Mouse (Mus musculus): ENCODE results near the gene Npy5r. TPM values are rescaled to one million over a fixed set of nuclear protein-coding genes. Genes with fewer than 3 reads are reported as not detected.

Gene Npy5r
- 0.09 and 0.17 TPM in 2 replicates for polyA plus RNA-seq (2014; fragmentation: Nextera tagmentation; extraction: Ambion mirVana)

DNA sequence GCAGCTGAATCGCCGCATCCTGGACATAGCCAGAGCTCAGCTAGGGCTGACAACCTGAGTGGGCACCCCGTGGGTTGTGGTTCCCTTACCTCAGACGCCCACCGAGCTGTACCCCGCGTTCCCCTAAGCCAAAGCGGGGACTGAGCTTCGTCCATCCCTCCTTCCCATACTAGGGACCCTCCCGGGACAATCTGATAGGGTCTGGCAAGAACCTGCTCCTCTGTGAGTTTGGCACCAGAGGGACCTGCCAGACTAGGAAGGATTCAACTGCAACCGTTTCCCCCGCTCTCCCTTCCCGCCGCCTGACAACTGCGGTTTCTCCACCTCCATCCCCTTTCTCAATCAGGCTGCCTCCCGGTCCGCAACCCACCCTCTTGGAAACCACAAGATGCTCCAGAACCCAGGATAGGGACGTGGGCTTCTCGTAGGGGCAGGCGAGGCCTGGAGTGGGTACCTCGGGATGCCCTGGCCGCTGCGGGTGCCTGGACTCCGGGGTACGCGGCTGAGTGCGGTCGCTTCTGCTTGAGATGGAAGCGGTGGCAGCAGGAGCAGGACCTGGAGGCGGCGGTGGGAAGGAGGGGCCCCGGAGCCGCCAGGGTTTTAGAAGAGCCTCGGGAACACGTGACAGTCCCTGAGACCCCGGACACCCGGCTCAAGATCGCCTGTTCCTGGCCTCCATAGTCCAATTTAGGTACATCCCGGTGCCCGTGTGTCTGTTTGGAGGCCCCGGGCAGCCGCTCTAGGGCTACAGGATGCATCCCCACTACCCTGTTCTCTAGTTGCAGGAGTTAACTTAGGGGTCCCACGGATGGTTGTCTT, at the start of gene Npy5r:
Gene Npy5r (minus strand): TSS at position 618 of the 819 bp plus-strand sequence.
- ATAC-seq (ENCODE audit: insufficient read depth): peak; percentile 80; the same call in 1 of the 2 replicates
- H3K9ac ChIP-seq: peak within 1 kb of the TSS; percentile 20
- H3K9me3 ChIP-seq (ENCODE audit: low read depth, low read length): no peaks in the 10 kb centered on the region
- H3K27ac ChIP-seq (ENCODE audit: low read depth): no peak within 1 kb of the TSS
- no peaks in the 10 kb centered on the region for H3K4me1 ChIP-seq (ENCODE audit: insufficient read depth)
- no peaks in the 10 kb centered on the region for H3K36me3 ChIP-seq (ENCODE audit: insufficient read depth)
- no peak for DNase-seq
- peak within 1 kb of the TSS; percentile 73 for H3K4me2 ChIP-seq
- 2% methylated on average over 43 of the region's 43 CpGs for WGBS
- peaks cover 13% of the 10 kb centered on the region for H3K27me3 ChIP-seq (ENCODE audit: insufficient read depth, low read length)
- H3K4me3 ChIP-seq (ENCODE audit: low read depth, low read length): peak within 1 kb of the TSS; percentile 36
- no peak for TF ChIP-seq CTCF (IDR thresholded peaks at IDR 0.05; ENCODE audit: low read depth)

- WGBS: 50% methylated on average over 5 of the region's 5 CpGs
These were observed 44.0 kb upstream of the Npy5r start for GRCm38 (mm10) chr8:66731957-66732356.

DNA sequence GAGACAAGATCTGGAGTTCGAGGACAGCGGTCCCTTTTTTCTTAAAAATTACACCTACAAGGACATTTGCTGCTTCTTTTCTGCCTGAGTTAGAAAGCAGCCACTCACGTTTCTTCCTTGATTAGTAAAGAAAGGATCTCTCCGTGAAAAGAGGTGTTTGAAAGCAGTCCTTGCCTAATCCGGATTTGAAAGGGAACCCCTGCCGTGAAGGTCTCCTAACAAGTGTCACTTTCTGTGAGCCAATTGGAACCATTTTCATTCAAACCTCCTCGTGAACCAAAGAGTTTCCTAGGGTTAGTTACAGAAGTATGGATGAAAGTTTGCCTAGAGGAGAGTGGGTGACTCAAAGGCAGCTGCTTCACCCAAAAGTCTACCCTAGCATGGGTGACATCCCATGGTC, 41.5 kb upstream of the Npy5r start:
- DNase-seq (no peak), ATAC-seq (ENCODE audit: insufficient read depth) (no peak)
- Histone ChIP-seq H3K4me2 (no peak overlapping the region), H3K27ac (ENCODE audit: low read depth) (no peak overlapping the region), H3K27me3 (ENCODE audit: insufficient read depth, low read length) (no peaks in the 10 kb centered on the region), H3K9ac (no peak overlapping the region), H3K4me3 (ENCODE audit: low read depth, low read length) (no peak overlapping the region), H3K9me3 (ENCODE audit: low read depth, low read length) (no peaks in the 10 kb centered on the region), H3K36me3 (ENCODE audit: insufficient read depth) (no peaks in the 10 kb centered on the region), H3K4me1 (ENCODE audit: insufficient read depth) (no peaks in the 10 kb centered on the region)
- WGBS: 39% methylated on average over 7 of the region's 7 CpGs
- no peak for TF ChIP-seq CTCF (IDR thresholded peaks at IDR 0.05; ENCODE audit: low read depth)

More at GRCm38 (mm10) chr8:66731957-66732356, 44.0 kb upstream of the Npy5r start:
- Histone ChIP-seq H3K4me1 (ENCODE audit: insufficient read depth) (no peaks in the 10 kb centered on the region), H3K4me3 (ENCODE audit: low read depth, low read length) (no peak overlapping the region), H3K9ac (no peak overlapping the region), H3K36me3 (ENCODE audit: insufficient read depth) (no peaks in the 10 kb centered on the region), H3K4me2 (no peak overlapping the region), H3K27me3 (ENCODE audit: insufficient read depth, low read length) (no peaks in the 10 kb centered on the region), H3K9me3 (ENCODE audit: low read depth, low read length) (no peaks in the 10 kb centered on the region), H3K27ac (ENCODE audit: low read depth) (no peak overlapping the region)
- DNase-seq (no peak), ATAC-seq (ENCODE audit: insufficient read depth) (no peak)
- TF ChIP-seq CTCF (IDR thresholded peaks at IDR 0.05; ENCODE audit: low read depth): no peak

DNA sequence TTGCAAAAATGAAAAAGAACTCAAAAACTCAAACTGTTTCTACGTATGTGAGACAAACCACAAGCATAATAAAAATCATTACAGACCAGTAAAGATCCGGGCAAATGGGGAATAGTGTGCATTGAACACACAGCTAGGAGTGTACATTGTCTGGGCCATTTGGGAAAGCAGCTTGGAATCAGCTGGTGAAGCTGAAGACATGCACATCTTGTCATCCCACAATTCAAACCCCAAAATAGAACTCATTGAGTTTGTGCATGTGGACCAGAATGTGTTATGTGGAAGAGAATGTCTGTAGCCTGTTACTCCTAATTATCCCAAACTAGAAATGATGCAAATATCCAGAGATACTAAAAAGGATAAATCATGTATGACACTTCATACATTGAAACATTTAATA, 34.9 kb upstream of the Npy5r start:
- H3K36me3 ChIP-seq (ENCODE audit: insufficient read depth): no peaks in the 10 kb centered on the region
- no peaks in the 10 kb centered on the region for H3K9me3 ChIP-seq (ENCODE audit: low read depth, low read length)
- no peak for TF ChIP-seq CTCF (IDR thresholded peaks at IDR 0.05; ENCODE audit: low read depth)
- DNase-seq (no peak), ATAC-seq (ENCODE audit: insufficient read depth) (no peak)
- no peak overlapping the region for H3K4me3 ChIP-seq (ENCODE audit: low read depth, low read length)
- H3K4me1 ChIP-seq (ENCODE audit: insufficient read depth): no peaks in the 10 kb centered on the region
- no peak overlapping the region for H3K4me2 ChIP-seq
- H3K27ac ChIP-seq (ENCODE audit: low read depth): no peak overlapping the region
- no peak overlapping the region for H3K9ac ChIP-seq
- 74% methylated on average over 2 of the region's 2 CpGs for WGBS
- no peaks in the 10 kb centered on the region for H3K27me3 ChIP-seq (ENCODE audit: insufficient read depth, low read length)

DNA sequence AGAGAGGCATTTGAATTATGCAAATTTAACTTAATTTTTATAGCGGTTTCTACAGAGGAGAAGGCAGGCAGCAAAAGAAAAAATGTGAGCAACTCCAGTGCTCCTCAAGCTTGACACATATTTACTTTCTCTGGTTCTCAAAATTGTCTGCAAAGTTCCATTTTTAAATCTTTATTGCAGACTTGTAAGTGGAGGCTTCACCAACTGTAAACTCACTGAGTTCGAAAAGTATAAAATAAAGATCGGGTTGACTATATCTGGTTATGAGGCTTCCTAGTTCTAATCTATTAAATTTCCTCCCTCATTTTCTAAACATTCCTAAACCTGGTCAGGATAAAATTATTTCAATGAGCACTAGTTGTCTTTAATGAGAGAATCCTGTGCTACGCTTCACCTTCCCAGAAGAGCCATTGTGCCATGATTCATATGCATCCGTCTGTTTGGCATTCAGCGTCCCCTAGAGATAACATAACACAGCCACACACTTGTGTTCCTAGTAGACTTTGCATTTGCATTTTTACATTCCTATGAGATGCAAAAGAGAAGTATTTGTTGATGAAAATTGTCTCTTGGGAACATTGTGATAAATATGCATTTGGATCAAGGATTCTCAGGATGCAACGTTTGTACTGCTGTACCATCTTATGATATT, 26.5 kb upstream of the Npy5r start:
- H3K36me3 ChIP-seq (ENCODE audit: insufficient read depth): no peaks in the 10 kb centered on the region
- no peak for TF ChIP-seq CTCF (IDR thresholded peaks at IDR 0.05; ENCODE audit: low read depth)

GRCm38 (mm10) chr8:66698782-66699181, 10.9 kb upstream of the Npy5r start:
- DNase-seq (peak; percentile 22), ATAC-seq (ENCODE audit: insufficient read depth) (peak; percentile 33; the same call in 1 of the 2 replicates)
- Histone ChIP-seq H3K9ac (no peak overlapping the region), H3K4me3 (ENCODE audit: low read depth, low read length) (peak overlapping the region; percentile 29; the same call in 1 of the 2 replicates), H3K4me2 (peak overlapping the region; percentile 57), H3K27me3 (ENCODE audit: insufficient read depth, low read length) (peaks cover 19% of the 10 kb centered on the region), H3K27ac (ENCODE audit: low read depth) (no peak overlapping the region), H3K36me3 (ENCODE audit: insufficient read depth) (no peaks in the 10 kb centered on the region), H3K9me3 (ENCODE audit: low read depth, low read length) (no peaks in the 10 kb centered on the region), H3K4me1 (ENCODE audit: insufficient read depth) (no peaks in the 10 kb centered on the region)
- TF ChIP-seq CTCF (IDR thresholded peaks at IDR 0.05; ENCODE audit: low read depth): no peak
- 29% methylated on average over 7 of the region's 7 CpGs for WGBS

More for the DNA sequence above, 26.5 kb upstream of the Npy5r start:
- Histone ChIP-seq H3K27ac (ENCODE audit: low read depth) (no peak overlapping the region), H3K27me3 (ENCODE audit: insufficient read depth, low read length) (no peaks in the 10 kb centered on the region), H3K9me3 (ENCODE audit: low read depth, low read length) (peaks cover 3% of the 10 kb centered on the region; the same call in 1 of the 2 replicates), H3K9ac (no peak overlapping the region), H3K4me2 (no peak overlapping the region), H3K4me1 (ENCODE audit: insufficient read depth) (no peaks in the 10 kb centered on the region), H3K4me3 (ENCODE audit: low read depth, low read length) (no peak overlapping the region)
- no peak for ATAC-seq (ENCODE audit: insufficient read depth)
- DNase-seq: no peak
- WGBS: 90% methylated on average over 7 of the region's 7 CpGs

DNA sequence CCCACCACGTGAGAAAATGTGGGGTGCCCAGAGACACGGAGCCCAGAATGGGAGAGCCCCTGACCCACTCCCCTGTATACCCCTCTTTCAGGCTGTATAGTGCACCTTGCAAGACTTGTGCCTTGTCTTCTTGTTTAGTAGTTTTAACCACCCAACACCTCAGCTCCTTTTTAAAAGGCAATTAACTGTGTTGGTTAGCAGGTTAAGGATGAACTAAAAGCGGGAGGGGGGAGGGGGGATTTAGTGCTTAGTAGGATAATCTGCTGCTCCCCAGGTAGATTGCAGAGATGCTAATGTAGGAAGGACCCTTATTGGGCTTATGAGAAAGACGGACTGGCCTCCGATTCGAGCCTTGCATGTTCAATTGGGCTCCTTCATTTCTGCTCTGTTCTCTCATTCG, 10.1 kb upstream of the Npy5r start:
- no peaks in the 10 kb centered on the region for H3K4me1 ChIP-seq (ENCODE audit: insufficient read depth)
- H3K9me3 ChIP-seq (ENCODE audit: low read depth, low read length): no peaks in the 10 kb centered on the region
- no peak for DNase-seq
- 6% methylated on average over 7 of the region's 7 CpGs for WGBS
- no peaks in the 10 kb centered on the region for H3K36me3 ChIP-seq (ENCODE audit: insufficient read depth)
- peaks cover 19% of the 10 kb centered on the region for H3K27me3 ChIP-seq (ENCODE audit: insufficient read depth, low read length)
- no peak for TF ChIP-seq CTCF (IDR thresholded peaks at IDR 0.05; ENCODE audit: low read depth)
- H3K9ac ChIP-seq: no peak overlapping the region
- ATAC-seq (ENCODE audit: insufficient read depth): no peak
- H3K4me3 ChIP-seq (ENCODE audit: low read depth, low read length): peak overlapping the region; percentile 29
- no peak overlapping the region for H3K27ac ChIP-seq (ENCODE audit: low read depth)
- peak overlapping the region; percentile 57 for H3K4me2 ChIP-seq

Measured in lung, embryonic 14.5 days (tissue).